Mouse (Mus musculus) urinary bladder, postnatal 25 days (tissue): ENCODE results near the gene Lce3a.

Experiments used
- DNase-seq: peaks from one replicate; pipeline ENCODE4 v3.0.0; 2022; ENCODE audit warnings: low spot score

Gene Lce3a

DNA sequence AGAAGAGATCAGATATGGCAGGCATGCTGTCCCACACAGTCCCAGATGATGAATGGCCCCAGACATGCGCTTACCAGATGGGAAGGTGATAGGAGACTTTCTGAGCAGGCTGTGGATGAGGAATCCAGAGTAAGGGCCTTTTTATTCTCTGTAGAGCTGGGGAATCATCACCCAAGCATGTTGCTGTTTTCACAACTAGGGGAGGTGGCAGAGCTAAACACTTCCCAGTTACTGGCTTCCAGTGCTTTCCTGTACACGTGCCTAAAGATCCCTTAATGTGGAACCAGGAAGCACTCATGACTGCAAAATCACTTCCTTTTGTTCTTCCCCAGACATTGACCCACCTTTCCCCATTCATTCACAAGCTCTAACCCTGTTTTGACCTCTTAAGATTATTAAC lies at the start of gene Lce3a:
TSS of gene Lce3a (minus strand) at position 101 of the 400 bp plus-strand sequence.
- DNase-seq, result no peak

DNA sequence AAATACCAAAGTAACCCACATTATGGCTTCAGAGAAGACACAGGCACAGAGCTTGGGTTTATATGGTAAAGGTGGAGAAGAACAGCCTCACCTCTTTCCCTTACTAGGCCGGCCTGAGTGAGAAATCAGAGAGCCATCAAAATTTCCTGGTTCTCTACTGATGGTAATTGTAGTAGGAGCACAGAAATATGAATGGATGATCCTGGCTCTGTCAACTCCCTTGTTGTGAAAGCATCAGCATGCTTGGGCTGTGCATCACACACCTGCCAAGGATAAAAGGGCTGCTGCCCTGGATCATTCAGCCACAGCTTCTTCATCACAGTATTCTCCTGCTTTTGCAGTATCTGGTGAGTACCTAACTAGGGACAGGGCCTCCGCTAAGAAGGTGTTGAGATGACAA lies 40.7 kb upstream of the Lce3a start, which contains the start of gene Lce3e:
TSS of gene Lce3e (plus strand) at position 301 of the 400 bp plus-strand sequence.
- DNase-seq, result no peak

DNA sequence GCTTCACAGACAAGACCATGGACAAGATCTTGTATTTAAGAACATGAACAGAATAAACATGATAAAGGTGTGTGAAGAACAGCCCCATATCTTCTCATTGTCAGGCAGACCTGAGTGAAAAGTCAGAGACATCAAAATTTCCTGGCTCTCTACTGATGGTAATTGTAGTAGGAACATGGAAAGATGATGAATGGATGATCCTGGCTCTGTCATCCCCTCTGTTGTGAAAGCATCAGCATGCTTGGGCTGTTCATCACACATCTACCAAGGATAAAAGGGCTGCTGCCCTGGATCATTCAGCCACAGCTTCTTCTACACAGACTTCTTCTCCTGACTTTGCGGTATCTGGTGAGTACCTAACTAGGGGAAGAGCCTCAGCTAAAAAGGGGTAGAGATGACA lies 31.1 kb upstream of the Lce3a start, which contains the start of gene Lce3d:
TSS of gene Lce3d (plus strand) at position 301 of the 400 bp plus-strand sequence.
- no peak for DNase-seq

DNA sequence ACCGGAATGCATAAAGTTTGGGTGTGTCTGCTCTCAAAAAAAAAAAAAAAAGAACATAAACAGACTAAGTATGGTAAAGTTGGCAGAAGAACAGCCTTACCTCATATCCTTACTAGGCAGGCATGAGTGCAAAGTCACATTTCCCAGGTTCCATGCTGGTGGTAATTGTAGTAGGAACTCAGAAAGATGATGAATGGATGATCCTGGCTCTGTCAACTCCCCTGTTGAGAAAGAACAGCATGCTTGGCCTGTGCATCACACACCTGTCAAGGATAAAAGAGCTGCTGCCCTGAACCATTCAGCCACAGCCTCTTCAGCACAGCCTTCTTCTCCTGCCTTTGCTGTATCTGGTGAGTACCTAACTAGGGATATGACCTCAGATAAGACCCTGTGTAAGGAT lies 18.2 kb upstream of the Lce3a start, which contains the start of gene Lce3c:
TSS of gene Lce3c (plus strand) at position 301 of the 400 bp plus-strand sequence.
- no peak for DNase-seq

- no peak for DNase-seq
Measured at GRCm38 (mm10) chr3:92932679-92933078, 6.6 kb upstream of the Lce3a start, which contains the start of gene Lce3b. Lce3b (plus strand) TSS chr3:92932979.

GRCm38 (mm10) chr3:92920364-92920763 lies 5.7 kb downstream of the Lce3a start:
- DNase-seq, result peak; percentile 38

DNA sequence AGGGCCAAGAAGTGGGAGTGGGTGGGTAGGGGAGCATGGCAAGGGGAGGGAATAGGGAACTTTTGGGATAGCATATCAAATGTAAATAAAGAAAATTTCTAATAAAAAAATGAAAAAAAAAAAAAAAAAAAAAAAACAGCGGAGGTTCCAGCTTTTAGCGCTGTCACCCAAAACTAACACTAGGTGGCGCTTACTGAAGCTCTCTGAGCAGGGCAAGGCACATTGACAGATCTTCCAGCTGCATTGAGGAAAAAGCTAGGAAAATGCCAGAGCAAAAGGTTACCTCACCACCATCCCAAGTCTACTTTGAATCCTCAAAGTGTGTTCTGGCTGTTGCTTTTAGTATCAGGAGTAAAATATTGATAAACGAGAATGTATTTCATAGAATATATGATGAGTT lies 18.5 kb downstream of the Lce3a start:
- DNase-seq, result peak; percentile 18

- no peak for DNase-seq
Measured at GRCm38 (mm10) chr3:92905182-92905581, 20.8 kb downstream of the Lce3a start.

- DNase-seq, result no peak
Measured at GRCm38 (mm10) chr3:92903640-92904039, 22.4 kb downstream of the Lce3a start.

GRCm38 (mm10) chr3:92902992-92903391 lies 23.0 kb downstream of the Lce3a start:
- peak; percentile 42 for DNase-seq

DNA sequence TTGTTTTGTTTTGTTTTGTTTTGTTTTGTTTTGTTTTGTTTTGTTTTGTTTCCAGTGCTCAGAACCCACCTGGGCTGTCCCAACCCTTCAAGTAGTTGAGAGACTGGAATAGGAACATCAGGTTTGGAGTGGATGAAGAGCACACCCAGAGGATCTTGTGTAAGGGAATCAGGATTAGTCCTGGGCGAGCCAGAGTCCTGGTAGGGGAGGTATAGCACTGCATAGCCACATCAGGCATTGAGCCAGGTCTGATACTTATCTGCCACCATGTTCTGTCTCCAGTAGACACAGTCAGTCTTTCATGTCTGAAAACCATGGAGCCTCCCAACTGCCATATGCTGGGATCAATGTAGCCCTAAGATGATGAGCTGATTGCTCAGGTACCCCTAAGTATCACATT lies 31.5 kb downstream of the Lce3a start:
- DNase-seq, result no peak

- no peak for DNase-seq
Measured at GRCm38 (mm10) chr3:92894063-92894462, 32.0 kb downstream of the Lce3a start.
